Mouse (Mus musculus): ENCODE results near the gene Gpat3. TPM values are rescaled to one million over a fixed set of nuclear protein-coding genes. Genes with fewer than 3 reads are reported as not detected.

Gene Gpat3
- polyA plus RNA-seq, 1 experiment from 2014 or later = 6.4 TPM

GRCm38 (mm10) chr5:100847143-100847542 lies 1.6 kb downstream of the Gpat3 start:
- Histone ChIP-seq H3K9me3 (ENCODE audit: control insufficient read depth, low read length) (no peaks in the 10 kb centered on the region), H3K4me2 (replicated peaks; ENCODE audit: low read depth) (peak overlapping the region; percentile 96), H3K27me3 (ENCODE audit: control insufficient read depth, insufficient read depth, low read length) (no peaks in the 10 kb centered on the region), H3K4me3 (ENCODE audit: low read depth, low read length) (peak overlapping the region; percentile 63), H3K27ac (replicated peaks) (no peak overlapping the region), H3K4me1 (replicated peaks; ENCODE audit: control insufficient read depth, insufficient read depth) (no peaks in the 10 kb centered on the region; the same call in 1 of the 2 replicates), H3K9ac (ENCODE audit: low read length) (no peak overlapping the region), H3K36me3 (ENCODE audit: control insufficient read depth, insufficient read depth, low read length) (no peaks in the 10 kb centered on the region)
- ATAC-seq (ENCODE audit: low FRiP score, low TSS enrichment) (no peak), DNase-seq (ENCODE audit: low spot score) (no peak)
- 31% methylated on average over 2 of the region's 2 CpGs for WGBS
- TF ChIP-seq CTCF (IDR thresholded peaks at IDR 0.05; ENCODE audit: low read depth) (no peak), EP300 (optimal IDR thresholded peaks at IDR 0.05) (no peak)

DNA sequence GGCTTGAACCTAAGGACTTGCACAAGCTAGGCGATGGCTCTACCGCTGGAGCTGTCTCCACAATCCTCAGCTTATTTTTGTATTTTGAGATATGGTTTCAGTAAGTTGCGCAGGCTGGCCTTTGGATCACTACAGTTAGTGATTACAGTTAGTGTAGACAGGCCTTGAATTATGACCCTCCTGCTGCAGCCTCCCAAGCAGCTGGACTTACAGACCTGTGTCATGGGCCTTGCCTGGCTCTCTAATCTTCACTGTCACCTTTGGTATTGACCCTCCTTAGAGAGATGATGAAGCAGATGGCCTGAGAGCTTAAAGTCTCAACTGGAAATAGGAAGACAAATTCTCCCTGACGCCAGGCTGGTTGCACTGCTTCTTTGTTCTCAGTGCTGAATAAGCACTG lies 8.4 kb downstream of the Gpat3 start:
- Histone ChIP-seq H3K27me3 (ENCODE audit: control insufficient read depth, insufficient read depth, low read length) (no peaks in the 10 kb centered on the region), H3K36me3 (ENCODE audit: control insufficient read depth, insufficient read depth, low read length) (no peaks in the 10 kb centered on the region), H3K4me1 (replicated peaks; ENCODE audit: control insufficient read depth, insufficient read depth) (no peaks in the 10 kb centered on the region), H3K4me2 (replicated peaks; ENCODE audit: low read depth) (no peak overlapping the region), H3K9ac (ENCODE audit: low read length) (no peak overlapping the region), H3K27ac (replicated peaks) (no peak overlapping the region), H3K4me3 (ENCODE audit: low read depth, low read length) (no peak overlapping the region), H3K9me3 (ENCODE audit: control insufficient read depth, low read length) (no peaks in the 10 kb centered on the region)
- TF ChIP-seq CTCF (IDR thresholded peaks at IDR 0.05; ENCODE audit: low read depth) (no peak), EP300 (optimal IDR thresholded peaks at IDR 0.05) (no peak)
- DNase-seq (ENCODE audit: low spot score) = no peak
- WGBS = 63% methylated on average over 4 of the region's 4 CpGs
- no peak for ATAC-seq (ENCODE audit: low FRiP score, low TSS enrichment)

GRCm38 (mm10) chr5:100856552-100856951 lies 11.0 kb downstream of the Gpat3 start:
- TF ChIP-seq CTCF (IDR thresholded peaks at IDR 0.05; ENCODE audit: low read depth) (no peak), EP300 (optimal IDR thresholded peaks at IDR 0.05) (no peak)
- no peak for DNase-seq (ENCODE audit: low spot score)
- Histone ChIP-seq H3K27me3 (ENCODE audit: control insufficient read depth, insufficient read depth, low read length) (no peaks in the 10 kb centered on the region), H3K36me3 (ENCODE audit: control insufficient read depth, insufficient read depth, low read length) (no peaks in the 10 kb centered on the region), H3K27ac (replicated peaks) (no peak overlapping the region), H3K9me3 (ENCODE audit: control insufficient read depth, low read length) (no peaks in the 10 kb centered on the region), H3K9ac (ENCODE audit: low read length) (no peak overlapping the region), H3K4me1 (replicated peaks; ENCODE audit: control insufficient read depth, insufficient read depth) (0 out of 2 replicates have a peak, but pooled peaks cover 3% of the 10 kb centered on the region), H3K4me2 (replicated peaks; ENCODE audit: low read depth) (no peak overlapping the region), H3K4me3 (ENCODE audit: low read depth, low read length) (no peak overlapping the region)
- WGBS = 85% methylated on average over 3 of the region's 3 CpGs
- no peak for ATAC-seq (ENCODE audit: low FRiP score, low TSS enrichment)

DNA sequence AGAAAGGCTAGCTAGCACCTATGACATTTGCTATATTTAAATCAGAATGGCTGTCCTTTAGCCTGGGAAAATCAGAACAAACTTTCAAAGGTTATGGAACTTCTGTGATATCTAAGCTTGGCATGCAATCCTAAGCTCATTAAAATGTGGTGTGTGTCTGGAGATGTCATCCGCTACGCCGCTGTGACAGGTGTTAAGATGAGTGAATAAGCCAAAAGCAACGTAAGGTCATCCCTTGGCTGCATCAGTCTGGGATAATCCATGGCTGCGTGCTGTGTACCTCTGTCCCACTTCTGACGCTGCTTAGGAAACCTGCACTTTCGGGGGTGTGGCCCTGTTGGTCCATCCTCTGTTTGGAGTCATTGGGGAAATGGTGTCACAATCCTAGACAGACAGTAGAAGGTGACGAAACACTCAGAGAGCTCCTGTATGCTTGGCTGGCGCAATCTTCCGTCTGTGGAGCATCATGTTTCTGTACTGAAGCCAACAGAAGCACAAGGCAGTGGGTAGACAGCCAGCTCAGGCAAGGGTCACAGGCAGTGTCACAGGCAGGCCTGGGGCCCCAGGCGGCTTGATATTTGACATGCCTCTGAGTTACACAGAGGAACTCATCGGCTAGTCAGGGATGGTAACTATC lies 15.0 kb downstream of the Gpat3 start:
- Histone ChIP-seq H3K27ac (replicated peaks) (0 out of 2 replicates have a peak overlapping the region, but pooled peaks have one; percentile 18), H3K9ac (ENCODE audit: low read length) (no peak overlapping the region), H3K4me2 (replicated peaks; ENCODE audit: low read depth) (no peak overlapping the region), H3K9me3 (ENCODE audit: control insufficient read depth, low read length) (no peaks in the 10 kb centered on the region), H3K4me1 (replicated peaks; ENCODE audit: control insufficient read depth, insufficient read depth) (0 out of 2 replicates have a peak, but pooled peaks cover 3% of the 10 kb centered on the region), H3K36me3 (ENCODE audit: control insufficient read depth, insufficient read depth, low read length) (no peaks in the 10 kb centered on the region), H3K27me3 (ENCODE audit: control insufficient read depth, insufficient read depth, low read length) (no peaks in the 10 kb centered on the region), H3K4me3 (ENCODE audit: low read depth, low read length) (no peak overlapping the region)
- no peak for TF ChIP-seq EP300 (optimal IDR thresholded peaks at IDR 0.05)
- no peak for TF ChIP-seq CTCF (IDR thresholded peaks at IDR 0.05; ENCODE audit: low read depth)
- ATAC-seq (ENCODE audit: low FRiP score, low TSS enrichment) = no peak; the same call in 1 of the 2 replicates
- no peak for DNase-seq (ENCODE audit: low spot score)
- WGBS = 56% methylated on average over 12 of the region's 12 CpGs

- TF ChIP-seq CTCF (IDR thresholded peaks at IDR 0.05; ENCODE audit: low read depth) (no peak), EP300 (optimal IDR thresholded peaks at IDR 0.05) (no peak)
- 46% methylated on average over 4 of the region's 4 CpGs for WGBS
- no peak overlapping the region for H3K4me2 ChIP-seq (replicated peaks; ENCODE audit: low read depth)
- 0 out of 2 replicates have a peak, but pooled peaks cover 3% of the 10 kb centered on the region for H3K4me1 ChIP-seq (replicated peaks; ENCODE audit: control insufficient read depth, insufficient read depth)
- DNase-seq (ENCODE audit: low spot score) = no peak
- no peaks in the 10 kb centered on the region for H3K9me3 ChIP-seq (ENCODE audit: control insufficient read depth, low read length)
- no peaks in the 10 kb centered on the region for H3K27me3 ChIP-seq (ENCODE audit: control insufficient read depth, insufficient read depth, low read length)
- H3K36me3 ChIP-seq (ENCODE audit: control insufficient read depth, insufficient read depth, low read length) = no peaks in the 10 kb centered on the region
- H3K4me3 ChIP-seq (ENCODE audit: low read depth, low read length) = no peak overlapping the region
- H3K27ac ChIP-seq (replicated peaks) = no peak overlapping the region
- no peak for ATAC-seq (ENCODE audit: low FRiP score, low TSS enrichment)
- H3K9ac ChIP-seq (ENCODE audit: low read length) = no peak overlapping the region
These were observed 15.6 kb downstream of the Gpat3 start for GRCm38 (mm10) chr5:100861140-100861539.

DNA sequence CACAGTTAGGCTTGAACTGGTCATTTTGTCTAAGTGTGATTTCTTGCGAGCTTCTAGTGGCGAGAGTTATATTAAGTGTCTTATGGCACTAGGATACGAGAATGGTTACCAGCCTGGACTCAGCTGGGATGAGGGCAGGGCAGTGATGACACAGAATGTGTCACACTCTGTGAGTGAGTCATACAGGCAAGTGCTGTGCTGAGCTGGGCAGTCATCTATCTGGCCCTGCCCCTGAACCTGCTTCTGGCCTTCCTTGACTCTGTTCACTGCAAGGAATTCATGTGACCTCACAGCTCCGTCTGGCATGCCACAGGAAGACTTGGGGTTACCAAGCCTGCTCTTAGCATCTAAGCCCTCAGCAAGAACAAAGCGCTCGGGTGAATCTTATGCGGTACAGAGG lies 16.3 kb downstream of the Gpat3 start:
- Histone ChIP-seq H3K36me3 (ENCODE audit: control insufficient read depth, insufficient read depth, low read length) (no peaks in the 10 kb centered on the region), H3K4me2 (replicated peaks; ENCODE audit: low read depth) (no peak overlapping the region), H3K9ac (ENCODE audit: low read length) (no peak overlapping the region), H3K4me3 (ENCODE audit: low read depth, low read length) (no peak overlapping the region), H3K27me3 (ENCODE audit: control insufficient read depth, insufficient read depth, low read length) (no peaks in the 10 kb centered on the region), H3K27ac (replicated peaks) (no peak overlapping the region), H3K4me1 (replicated peaks; ENCODE audit: control insufficient read depth, insufficient read depth) (0 out of 2 replicates have a peak, but pooled peaks cover 3% of the 10 kb centered on the region), H3K9me3 (ENCODE audit: control insufficient read depth, low read length) (no peaks in the 10 kb centered on the region)
- ATAC-seq (ENCODE audit: low FRiP score, low TSS enrichment) (peak; percentile 96), DNase-seq (ENCODE audit: low spot score) (peak; percentile 49)
- WGBS = 75% methylated on average over 7 of the region's 7 CpGs
- TF ChIP-seq EP300 (optimal IDR thresholded peaks at IDR 0.05) = no peak

All from stomach, postnatal 0 days (tissue).